ENCODE assay signal across 8 mouse cellular contexts in genomic region chr17:71225091-71225490, GRCm38 (mm10).
A peak's percentile ranks its signal among the peaks of the same experiment; 100 is the strongest.
DNase-seq lines count a peak whose midpoint lies in the region; ATAC-seq lines count a peak whose summit lies in the region.

No protein-coding gene starts in this region.

- ATAC-seq in cerebellum, adult (ENCODE audit: insufficient number of reproducible peaks, low FRiP score, low TSS enrichment): peak; percentile 31; the same call in 1 of the 2 replicates

- DNase-seq in cerebellum, adult 9-11 months: no peak
- DNase-seq in lung, adult 18-20 months: peak; percentile 21 to 26
- DNase-seq in lung, postnatal 25 days (ENCODE audit: low spot score): no peak
- peak; percentile 22 to 53 for DNase-seq in cerebellum, postnatal 25 days
- DNase-seq in liver: peak; percentile 70
- peak; percentile 55 to 76 for DNase-seq in spleen, postnatal 4 days (ENCODE audit: low spot score in 2 of 2)
- no peak for DNase-seq in c-Kit-positive CD71-positive TER-119-positive erythroid progenitor cells, embryonic 14.5 days (ENCODE audit: low spot score)

Comparison
In these comparisons a context has a peak if more than half of its experiments do, and no peak if none do; other contexts are left out.
1. DNase-seq: peak in lung, adult 18-20 months (2 of 2), cerebellum, postnatal 25 days (2 of 2), liver (single experiment) and spleen, postnatal 4 days (2 of 2); none in cerebellum, adult 9-11 months (single experiment), lung, postnatal 25 days (single experiment) and c-Kit-positive CD71-positive TER-119-positive erythroid progenitor cells, embryonic 14.5 days (single experiment).